Mouse (Mus musculus): ENCODE data around the gene Rgp1.
A peak's percentile ranks its signal among the peaks of the same experiment; 100 is the strongest.
"Not testable (repeated sequence)": the region's sequence is repeated elsewhere in the genome, so short reads cannot be mapped to it uniquely, and the experiment has no call there.

Rgp1 gene

DNA sequence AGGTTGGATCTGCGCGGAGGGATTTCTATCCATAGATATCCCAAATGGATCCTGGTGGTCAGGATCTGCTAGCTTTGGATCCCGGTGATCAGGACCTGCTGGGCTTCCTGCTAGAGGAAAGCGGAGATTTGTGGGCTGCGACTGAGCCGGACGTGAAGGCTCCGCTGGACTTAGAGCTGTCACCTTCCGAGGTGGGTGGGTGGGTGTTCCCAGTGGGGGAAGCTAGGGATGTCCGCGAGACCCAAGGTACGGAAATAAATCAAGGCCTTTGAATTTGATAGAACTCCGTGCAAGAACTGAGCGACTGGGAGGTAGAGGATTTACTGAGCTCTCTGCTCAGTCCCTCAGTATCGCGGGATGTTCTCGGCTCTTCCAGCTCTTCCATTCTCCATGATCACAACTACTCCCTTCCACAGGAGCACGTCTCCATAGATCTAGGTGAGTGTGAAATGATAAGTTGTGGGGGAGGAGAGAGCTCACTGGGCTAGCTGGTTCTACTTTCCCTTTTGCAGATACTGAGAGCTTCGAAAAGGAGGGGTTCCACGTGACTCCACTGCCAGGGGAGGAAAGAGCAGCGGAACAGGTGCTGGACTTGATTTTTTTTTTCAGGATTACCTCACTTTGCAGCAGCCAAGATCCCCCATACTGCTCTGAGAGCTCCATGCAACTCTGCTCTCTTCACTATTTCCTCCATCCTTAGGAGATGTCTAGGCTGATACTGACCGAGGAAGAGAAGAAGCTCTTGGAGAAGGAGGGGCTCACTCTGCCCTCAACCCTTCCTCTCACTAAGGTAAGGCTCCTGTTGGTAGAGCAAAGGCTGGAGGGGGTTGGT, 15.5 kb upstream of the Rgp1 start:
- no peak for DNase-seq

DNA sequence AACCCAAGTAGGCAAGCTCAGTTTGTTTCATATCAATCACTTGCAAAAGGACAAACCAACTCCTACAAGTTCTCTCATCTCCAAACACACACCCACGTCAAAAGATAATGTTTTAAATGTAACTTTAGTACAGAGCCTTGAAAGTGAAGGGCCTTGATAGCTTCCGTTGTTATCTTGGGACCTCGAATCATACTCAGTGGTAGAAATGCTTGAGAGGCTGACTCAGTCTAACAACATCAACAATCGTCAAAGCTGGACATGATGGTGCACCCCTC, 15.0 kb upstream of the Rgp1 start:
- no peak for DNase-seq

DNA sequence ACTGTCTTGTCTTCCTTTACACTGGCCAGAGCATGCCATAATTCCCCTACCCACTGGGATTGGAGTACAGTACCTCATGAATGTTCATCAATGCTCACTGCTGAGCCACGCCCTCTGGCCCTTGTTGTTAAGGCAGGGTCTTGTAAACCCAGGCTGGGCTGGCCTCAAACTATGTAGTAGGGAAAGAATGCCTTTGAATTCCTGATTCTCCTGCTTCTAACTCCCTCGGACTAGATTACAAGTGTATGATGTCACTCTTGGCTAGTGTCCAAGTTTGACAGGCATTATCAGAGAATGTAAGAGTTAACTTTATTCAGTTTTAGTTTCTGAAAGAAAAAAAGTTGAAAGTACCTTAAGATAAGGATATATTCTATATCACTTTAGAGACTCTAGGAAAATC, 14.3 kb upstream of the Rgp1 start:
- no peak for DNase-seq

DNA sequence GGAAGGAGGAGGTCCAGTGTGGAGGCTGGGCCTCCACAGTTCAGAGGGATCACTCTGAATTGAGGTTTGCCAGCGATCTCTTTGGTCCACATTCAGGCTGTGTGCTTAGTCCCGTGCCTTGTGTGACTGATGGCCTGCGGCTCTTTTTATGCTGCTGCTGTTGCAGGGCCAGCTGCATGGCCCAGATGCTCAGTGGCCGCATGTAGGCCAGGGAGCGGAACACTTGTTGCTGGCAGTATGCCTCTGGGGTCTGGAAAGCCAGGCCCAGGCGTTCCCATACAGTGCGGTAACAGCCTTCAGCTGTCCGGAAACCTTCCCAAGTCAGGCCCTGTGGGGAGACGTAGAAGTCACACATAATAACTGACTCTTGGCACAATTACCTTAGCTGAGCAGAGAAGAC, 11.4 kb upstream of the Rgp1 start:
- no peak for DNase-seq

DNA sequence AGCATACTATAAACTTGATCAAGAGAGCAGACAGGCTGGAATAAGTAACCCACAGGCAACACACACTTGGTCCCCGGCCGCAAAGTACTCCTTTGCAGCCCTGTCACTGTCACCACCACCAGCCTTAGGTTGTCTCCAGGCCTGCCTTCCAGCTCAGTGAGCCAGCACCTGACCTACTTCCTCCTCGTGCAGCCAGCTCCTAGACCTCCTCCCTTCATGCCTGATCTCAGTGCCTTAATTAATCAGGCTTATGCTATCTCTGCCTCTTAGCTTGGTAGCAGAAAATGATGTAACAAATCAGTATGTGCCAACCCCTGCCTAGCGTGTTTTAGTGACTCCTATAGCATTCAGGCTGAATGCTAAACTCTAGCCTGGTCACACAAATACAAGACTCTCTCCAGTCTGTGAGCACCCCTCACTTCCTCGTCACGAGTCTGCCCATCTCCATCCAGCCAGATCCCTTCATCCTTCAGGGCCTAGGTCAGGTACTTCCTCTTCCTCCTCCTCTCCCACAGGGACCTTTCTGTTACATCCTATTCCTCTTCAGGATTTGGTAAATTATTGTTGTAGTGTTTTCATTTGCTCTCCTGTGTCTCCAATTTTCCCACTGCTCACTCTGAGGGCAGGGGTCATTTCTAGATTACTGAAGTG, 7.0 kb upstream of the Rgp1 start:
- no peak for DNase-seq

DNA sequence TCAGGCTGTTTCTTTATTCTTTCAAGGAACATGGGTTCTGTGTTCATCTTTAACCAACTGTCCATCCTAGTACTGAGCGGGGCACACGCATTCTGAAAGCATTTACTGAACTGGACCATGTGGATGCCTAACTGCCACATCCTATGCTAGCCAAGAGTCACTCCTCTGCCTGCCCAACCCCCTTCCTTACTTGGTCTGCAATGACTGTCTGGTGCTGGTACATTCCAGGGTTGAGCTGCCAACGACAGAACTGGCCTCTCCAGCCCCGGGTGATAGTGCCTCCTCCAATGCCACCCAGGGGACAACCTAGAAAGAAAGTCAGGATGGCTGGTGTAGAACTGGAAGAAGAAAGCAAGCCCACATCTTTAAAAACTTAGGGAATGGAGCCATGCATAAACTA, 5.0 kb upstream of the Rgp1 start:
- no peak for DNase-seq

DNA sequence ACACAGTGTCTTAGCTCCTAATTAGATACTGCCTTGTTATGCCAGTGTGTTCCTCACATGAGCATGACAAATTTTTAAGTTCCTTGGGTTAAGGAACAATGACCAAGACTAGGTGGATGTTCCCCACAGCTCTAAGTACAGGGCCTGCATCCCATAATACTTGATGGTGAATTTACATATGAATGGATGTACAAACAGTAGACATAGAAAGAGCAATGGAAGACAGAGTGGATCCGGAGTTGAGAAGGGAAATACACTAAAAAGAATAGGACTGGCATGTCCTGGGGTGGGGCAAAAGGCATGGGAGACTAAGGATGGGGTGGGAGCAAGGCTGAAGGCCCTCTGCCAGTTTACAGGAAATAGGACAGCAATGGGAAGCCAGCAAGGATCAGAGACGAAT, 3.2 kb upstream of the Rgp1 start:
- no peak for DNase-seq

DNA sequence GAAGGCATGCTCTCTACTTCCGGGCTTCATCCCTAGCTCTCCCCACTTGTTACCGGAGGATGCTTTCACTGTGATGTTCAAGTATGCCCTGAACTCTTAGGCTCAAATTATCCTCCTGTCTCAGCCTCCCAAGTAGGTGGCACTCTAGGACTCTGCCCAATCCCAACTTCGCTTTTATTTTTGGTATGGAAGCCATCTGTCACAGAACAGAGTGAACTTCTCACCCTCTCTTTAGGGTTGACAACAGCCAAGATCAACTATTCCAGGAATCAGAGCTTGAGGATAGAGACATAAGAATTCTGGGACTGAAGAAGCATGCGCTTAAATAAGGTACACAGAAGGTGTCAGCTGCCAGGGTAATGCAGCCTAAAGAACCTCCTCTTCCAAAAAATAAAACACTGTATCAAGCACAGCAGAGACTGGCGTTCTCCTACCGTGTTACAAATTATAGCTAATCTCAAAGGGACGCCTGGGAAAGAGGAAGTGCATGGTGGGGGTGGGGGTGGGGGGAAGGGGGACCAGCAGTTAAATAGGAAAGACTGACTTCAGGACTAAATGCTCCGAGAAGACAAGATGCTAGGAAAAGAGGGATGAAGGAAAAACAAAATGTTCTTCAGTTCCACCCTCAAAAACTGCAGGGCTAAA, 1.2 kb upstream of the Rgp1 start:
- DNase-seq, result no peak

DNA sequence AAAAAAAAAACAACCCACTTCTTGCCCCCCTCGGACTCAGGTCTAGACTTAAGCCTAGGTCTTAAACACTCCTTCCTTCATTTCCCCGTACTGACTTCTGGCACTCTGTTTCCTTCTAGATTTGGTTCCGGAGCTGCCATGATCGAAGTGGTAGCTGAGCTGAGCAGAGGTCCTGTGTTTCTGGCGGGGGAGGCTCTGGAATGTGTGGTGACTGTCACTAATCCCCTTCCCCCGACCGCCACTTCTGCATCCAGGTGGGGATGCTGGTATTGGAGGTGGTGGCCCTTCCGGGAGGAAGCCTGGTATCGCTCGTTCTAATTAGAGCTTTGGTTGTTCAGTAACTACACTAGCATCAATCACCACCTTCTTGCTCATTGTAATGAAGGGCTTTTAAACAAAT, 741 bp downstream of the Rgp1 start:
- DNase-seq, result peak in 1 of 2 experiments; percentile 23

DNA sequence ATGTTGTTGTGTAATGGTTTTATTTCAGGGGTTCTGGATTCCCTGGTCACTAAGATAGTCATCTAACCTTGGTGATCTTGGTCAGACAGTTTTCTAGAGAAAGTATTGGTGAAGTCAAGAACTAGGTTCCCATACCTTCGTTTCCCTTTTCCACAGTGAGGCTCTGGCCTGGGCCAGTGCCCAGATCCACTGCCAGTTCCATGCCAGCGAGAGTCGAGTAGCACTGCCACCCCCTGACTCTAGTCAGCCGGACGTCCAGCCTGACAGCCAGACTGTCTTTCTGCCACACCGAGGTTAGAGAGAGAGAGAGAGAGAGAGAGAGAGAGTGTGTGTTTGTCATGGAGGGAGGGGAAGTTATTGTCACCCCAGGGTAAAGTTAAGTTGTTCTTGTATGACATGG, 1.2 kb downstream of the Rgp1 start:
- no peak for DNase-seq

DNA sequence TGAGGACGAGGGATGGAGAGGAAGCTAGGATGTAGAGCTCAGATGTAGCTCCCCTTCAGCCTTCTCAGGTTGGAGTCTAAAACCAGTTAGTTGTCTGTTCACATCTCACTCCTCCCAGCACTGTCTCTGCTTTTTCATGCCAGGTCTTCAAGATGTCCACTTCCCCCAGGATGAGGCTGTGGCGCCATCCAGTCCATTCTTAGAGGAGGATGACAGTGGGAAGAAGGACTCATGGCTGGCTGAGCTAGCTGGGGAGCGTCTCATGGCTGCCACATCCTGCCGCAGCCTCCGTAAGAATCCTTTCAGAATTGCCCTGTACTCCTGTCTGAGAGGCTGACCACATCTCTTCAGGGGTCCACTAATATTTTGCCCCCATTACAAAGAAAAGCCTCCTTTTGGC, 2.2 kb downstream of the Rgp1 start:
- no peak for DNase-seq

DNA sequence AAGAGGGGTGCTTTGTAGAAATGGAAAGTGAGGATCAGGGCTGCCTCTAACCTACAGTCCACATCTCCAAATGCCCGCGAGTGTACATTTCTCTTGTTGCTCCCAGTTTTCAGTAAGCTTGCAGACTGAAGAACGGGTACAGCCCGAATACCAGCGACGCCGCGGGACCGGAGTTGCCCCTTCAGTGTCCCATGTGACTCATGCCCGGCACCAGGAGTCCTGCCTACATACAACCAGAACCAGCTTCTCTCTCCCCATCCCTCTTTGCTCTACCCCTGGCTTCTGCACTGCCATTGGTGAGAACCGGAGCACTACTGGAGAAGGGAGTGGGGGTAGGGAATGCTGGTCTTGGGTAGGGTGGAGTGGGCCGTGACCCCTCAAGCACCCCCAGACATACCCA, 2.9 kb downstream of the Rgp1 start:
- no peak for DNase-seq

DNA sequence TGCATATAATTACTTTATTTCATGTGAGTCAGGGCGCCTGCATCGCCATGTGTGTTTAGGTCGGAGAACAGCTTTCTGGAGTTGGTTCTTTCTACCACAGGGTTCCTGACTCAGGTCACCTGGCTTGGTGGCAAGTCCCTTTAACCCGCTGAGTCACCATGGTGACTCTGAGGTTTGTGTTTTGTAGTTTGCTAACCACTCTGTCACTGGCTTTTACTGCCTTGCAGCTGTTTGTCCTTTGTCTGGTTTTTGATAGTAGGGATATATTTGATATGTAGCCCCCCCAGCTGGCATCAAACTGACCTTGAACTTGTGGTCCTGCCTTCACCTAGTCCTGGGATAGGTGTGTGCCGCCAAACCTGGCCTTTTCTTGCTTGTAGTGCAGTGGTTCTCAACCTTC, 3.7 kb downstream of the Rgp1 start:
- DNase-seq, result no peak

DNA sequence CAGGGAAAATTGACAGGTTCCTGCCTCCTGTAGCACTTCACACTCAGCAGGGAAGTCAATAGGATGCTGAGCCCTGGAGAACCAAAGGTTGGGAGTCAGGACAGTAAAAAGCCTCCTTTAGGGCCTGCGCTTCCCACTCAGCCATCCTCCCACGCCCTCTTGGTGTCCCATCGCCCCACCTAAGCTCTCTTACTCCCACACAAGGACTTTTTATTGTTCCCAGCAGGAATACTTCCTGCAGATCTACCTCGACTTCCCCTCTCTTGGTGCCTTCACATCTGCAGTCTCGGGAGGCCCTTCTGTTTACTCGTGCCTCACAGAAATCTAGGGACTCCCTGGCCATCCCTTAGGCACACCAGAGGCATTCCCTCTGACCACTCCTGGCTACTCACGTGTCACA, 4.9 kb downstream of the Rgp1 start:
- DNase-seq, result no peak

DNA sequence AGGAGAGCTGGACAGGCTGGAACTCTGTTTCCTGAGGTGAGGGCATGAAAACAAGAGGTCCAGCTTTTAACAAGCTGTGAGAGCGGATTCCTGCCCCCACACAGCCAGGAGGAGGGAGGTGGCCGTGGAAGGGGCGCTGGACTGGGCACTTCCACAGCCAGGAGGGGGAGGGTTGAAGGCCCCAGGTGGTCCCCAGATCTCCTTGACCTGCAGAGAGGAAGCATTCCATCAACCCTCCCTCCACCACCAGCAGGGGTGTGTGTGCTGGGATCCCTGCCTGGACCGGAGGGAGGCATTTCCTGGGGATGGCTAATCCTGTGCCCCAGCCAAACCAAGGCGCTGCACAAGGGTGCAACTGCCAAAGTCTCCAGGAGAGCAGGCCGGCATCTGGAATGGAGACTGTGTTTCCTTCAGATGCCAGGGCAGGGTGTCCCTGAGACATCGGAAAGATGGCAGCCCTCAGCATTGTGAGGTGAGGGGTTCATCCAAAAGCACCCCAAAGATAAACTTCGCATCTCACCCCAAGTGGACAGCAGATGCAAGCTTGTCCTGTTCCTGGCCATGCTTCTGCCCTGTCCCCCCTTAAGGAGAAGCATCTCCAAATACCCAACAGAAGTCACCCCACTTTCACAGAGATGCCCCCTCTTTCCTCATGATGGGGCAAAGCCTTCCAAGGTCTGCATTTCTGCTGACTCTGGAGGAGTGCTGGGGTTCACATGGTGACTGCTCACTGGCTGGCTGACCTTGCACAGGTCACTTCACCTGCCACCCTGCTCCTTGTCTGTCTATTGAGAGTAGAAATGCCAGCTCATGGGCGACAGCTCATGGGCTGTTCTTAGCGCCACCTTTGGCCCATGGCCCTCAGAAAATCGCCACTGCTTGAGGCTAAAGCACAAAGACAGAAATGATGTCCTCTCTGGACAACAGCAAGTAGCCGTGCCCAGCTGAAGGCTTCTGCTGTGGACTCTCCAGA, 6.2 kb downstream of the Rgp1 start, which contains the start of gene Msmp:
Gene Msmp, minus strand, starts transcription at position 51 of the 973 bp plus-strand sequence.
- DNase-seq, result peak in 1 of 2 experiments; percentile 50

DNA sequence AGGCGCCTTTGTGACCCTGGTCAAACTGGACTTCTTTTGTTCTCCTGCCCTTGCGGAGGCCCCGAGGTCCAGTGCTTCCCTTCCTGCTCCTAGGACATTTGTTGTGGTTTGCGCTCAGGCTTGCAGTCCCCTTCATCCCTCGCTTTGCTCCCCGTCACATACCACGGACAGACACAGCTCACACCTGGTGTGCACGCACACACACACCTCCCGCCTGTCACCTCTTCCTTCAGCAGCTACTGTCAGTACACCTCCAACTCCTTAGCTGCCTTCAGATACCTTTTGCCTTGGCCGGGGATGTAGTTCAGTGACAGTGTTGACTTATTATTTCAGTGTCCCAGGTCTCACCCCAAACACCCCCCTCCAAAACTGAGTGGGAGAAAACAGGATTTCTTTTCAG, 7.2 kb downstream of the Rgp1 start:
- DNase-seq, result no peak

DNA sequence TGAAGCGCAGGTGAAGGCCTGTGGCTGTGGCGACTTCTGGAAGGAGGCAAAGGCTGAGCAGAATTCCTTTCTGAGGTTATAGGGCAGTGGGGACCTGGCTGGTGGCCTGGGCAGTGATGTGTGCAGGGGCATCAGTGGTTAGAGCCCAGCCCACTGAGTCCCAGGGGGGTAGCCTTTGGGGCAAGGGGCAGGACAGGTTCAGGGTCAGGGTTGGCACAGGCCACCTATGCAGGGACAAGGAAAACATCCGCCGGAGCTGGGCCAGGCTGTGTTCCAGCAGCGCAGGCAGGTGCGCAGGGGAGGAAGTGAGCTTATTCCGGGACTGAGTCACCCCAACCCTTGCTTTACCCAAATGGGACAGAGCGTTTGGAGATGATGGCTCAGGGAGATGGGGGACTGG, 7.9 kb downstream of the Rgp1 start:
- DNase-seq, result peak; percentile 32 to 38

DNA sequence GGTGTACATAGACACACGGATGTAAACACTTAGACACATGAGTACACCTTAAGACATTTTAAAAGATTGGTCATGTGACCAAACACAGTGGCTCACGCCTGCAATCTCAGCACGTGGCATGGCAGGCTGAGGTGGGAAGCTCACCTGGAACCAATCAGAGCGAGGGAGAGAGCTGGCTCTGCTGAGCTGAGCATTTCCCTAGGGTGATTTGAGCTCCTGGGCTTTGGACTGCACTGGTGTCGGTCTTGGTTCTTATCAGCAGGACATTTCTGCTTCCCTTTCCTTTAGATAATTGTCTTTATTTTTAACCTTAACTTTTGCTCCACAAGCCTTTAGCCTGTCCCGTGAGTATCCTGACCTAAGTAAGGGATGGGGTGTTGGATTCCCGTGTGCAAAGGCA, 9.2 kb downstream of the Rgp1 start:
- DNase-seq, result peak in 1 of 2 experiments; percentile 14

DNA sequence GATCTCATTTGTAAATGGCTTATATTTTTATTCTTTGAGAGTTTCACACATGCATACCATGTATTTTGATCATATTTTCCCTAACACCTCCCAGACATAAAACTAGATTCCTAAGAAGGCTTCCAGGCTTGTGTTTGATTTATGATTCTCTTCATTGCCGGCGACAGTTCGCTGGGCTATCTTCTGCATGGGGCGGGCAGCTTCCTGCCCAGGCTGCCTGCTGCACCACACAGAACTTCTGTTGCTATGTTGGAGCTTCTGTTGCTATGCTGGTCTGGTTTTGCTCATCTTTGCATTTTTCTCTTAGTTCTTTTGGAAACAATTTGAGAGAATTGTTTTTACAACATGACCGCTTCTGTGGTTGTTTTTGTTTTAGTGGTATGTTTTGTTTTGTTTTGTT, 13.0 kb downstream of the Rgp1 start:
- no peak for DNase-seq

DNA sequence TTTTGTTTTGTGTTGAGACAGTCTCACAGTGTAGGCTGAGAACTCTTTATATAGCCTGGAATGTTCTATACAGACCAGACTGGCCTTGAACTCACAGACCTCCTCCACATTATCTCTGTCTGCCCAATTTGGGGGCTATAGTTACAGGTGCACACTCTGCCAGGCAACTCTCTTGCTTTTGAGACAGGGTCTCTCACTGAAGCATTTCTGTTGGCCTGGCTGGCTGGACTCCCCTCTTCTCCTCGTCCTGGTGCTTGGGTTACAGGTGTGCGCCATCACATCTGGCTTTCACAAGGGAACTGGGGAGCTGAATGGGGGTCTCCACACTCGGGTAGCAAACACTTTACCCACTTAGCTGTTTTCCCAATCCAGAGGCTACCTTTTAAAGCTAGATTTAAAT, 13.4 kb downstream of the Rgp1 start:
- no peak for DNase-seq

DNA sequence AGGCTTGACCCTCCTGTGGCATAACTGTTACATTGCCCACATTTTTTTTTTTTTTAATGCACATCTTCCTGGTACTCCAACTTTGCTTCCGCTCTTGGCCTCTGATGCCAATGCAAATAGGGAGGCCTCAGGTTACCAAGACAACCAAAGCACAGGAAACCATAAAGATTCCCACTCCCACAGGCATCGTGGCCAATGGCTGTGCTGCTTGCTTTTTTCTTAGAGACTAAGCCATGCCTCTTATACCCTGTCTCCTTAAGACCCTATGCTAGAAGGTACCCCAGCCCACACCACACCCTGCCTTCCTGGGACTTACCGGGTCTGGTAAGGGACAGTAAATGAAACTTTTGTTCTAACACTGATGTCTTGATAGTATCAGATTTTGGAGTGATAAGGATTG, 14.9 kb downstream of the Rgp1 start:
- no peak for DNase-seq

DNA sequence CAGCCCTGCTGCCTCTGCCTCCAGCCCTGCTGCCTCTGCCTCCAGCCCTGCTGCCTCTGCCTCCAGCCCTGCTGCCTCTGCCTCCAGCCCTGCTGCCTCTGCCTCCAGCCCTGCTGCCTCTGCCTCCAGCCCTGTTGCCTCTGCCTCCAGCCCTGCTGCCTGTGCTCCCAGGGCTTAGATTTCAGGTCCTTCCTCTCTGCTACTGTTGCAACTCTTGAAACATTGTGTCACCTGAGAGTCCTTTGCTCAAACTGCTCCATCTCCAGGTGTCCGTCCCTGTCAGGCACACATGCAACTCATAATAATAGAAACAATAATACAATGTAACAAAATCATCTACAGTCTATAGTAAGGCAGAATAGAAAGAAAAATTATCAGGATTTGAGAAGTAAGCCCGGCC, 18.1 kb downstream of the Rgp1 start:
- not testable (repeated sequence) for DNase-seq

DNA sequence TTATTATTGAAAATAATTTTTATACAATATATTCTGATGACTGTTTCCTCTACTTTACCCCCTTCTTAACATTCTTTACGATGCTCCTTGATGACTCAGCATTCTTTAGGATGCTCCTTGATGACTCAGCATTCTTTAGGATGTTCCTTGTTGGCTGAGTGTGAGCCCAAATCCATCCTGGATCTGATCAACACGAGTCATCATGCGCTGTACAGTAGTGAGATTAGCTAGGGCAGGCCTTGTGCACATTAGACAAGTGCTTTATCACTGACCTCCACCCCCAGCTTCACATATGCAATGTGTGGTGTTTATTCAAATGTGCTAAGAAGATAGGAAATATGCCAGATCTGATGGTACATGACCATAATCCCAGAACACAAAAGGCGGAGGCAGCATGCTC, 19.7 kb downstream of the Rgp1 start:
- DNase-seq, result no peak

Measured in kidney, postnatal 4 days (tissue).